Mouse (Mus musculus) MEL (cell line): ENCODE measurements around the gene Twnk. TPM values are rescaled to one million over a fixed set of nuclear protein-coding genes. Genes with fewer than 3 reads are reported as not detected.

ENCODE experiments used
- DNase-seq: peaks from one replicate; pipeline ENCODE4 v3.0.0; 2011; ENCODE audit warnings: low read depth, low spot score
- H3K27ac ChIP-seq: 2 replicates; pipeline ENCODE4 v1.5.1; 2012; ENCODE audit warnings: low read depth, mild to moderate bottlenecking, control low read depth, low read length, moderate library complexity; ENCODE audit not compliant: control insufficient read depth
- H3K27me3 ChIP-seq, 2 experiments: fragments of 150-350 bp in 1 of 2; sonication (generic) in 1 of 2; 2 replicates each; pipeline ENCODE4 v1.6.1; 2012; ENCODE audit warnings: low read length in 2 of 2, mild to moderate bottlenecking in 2 of 2, improper control_type of control experiment in 1 of 2, moderate library complexity in 1 of 2; ENCODE audit not compliant: insufficient read depth in 2 of 2, control insufficient read depth in 1 of 2
- H3K36me3 ChIP-seq, 2 experiments: 2 replicates each; pipeline ENCODE4 v1.6.1; 2012 to 2014; ENCODE audit warnings: low read length in 2 of 2, improper control_type of control experiment in 1 of 2, inconsistent platforms in 1 of 2, mild to moderate bottlenecking in 1 of 2; ENCODE audit not compliant: insufficient read depth in 2 of 2, control insufficient read depth in 1 of 2
- H3K4me1 ChIP-seq, 2 experiments: fragments of 150-350 bp in 1 of 2; sonication (generic) in 1 of 2; 2 replicates each; pipeline ENCODE4 v1.6.1; 2012; ENCODE audit warnings: low read length in 2 of 2, improper control_type of control experiment in 1 of 2, mild to moderate bottlenecking in 1 of 2; ENCODE audit not compliant: insufficient read depth in 2 of 2, control insufficient read depth in 1 of 2
- H3K4me3 ChIP-seq, 2 experiments: fragments of 150-350 bp in 1 of 2; sonication (generic) in 1 of 2; 2 replicates each; pipeline ENCODE4 v1.5.1; 2012; ENCODE audit warnings: low read depth in 2 of 2, low read length in 2 of 2, mild to moderate bottlenecking in 2 of 2, moderate library complexity in 2 of 2, control low read depth in 1 of 2, improper control_type of control experiment in 1 of 2; ENCODE audit not compliant: control insufficient read depth in 1 of 2, insufficient read depth in 1 of 2
- H3K79me2 ChIP-seq: 2 replicates; pipeline ENCODE4 v1.6.1; 2012; ENCODE audit warnings: mild to moderate bottlenecking, low read length, moderate library complexity; ENCODE audit not compliant: control insufficient read depth, poor library complexity, insufficient read depth
- H3K9ac ChIP-seq: 2 replicates; pipeline ENCODE4 v1.6.1; 2012; ENCODE audit warnings: low read depth, mild to moderate bottlenecking, control low read depth, low read length, moderate library complexity; ENCODE audit not compliant: control insufficient read depth, poor library complexity, severe bottlenecking
- H3K9me3 ChIP-seq: fragments of 150-350 bp; sonication (generic); replicated peaks from 2 replicates; pipeline ENCODE4 v1.6.1; 2012; ENCODE audit warnings: mild to moderate bottlenecking, low read length, improper control_type of control experiment, moderate library complexity; ENCODE audit not compliant: insufficient read depth
- BHLHE40 ChIP-seq: IDR thresholded peaks from 2 replicates; pipeline ENCODE4 v1.6.1; 2012; ENCODE audit warnings: low read depth, mild to moderate bottlenecking, inconsistent platforms, low read length, improper control_type of control experiment, borderline replicate concordance
- CHD1 ChIP-seq: IDR thresholded peaks from 2 replicates; pipeline ENCODE4 v1.6.1; 2012; ENCODE audit warnings: low read depth, mild to moderate bottlenecking, inconsistent platforms, low read length, improper control_type of control experiment
- ELF1 ChIP-seq: IDR thresholded peaks from 2 replicates; pipeline ENCODE4 v1.6.1; 2014; ENCODE audit warnings: low read depth, mild to moderate bottlenecking, inconsistent platforms, low read length, improper control_type of control experiment, moderate library complexity
- GABPA ChIP-seq: IDR thresholded peaks from 2 replicates; pipeline ENCODE4 v1.6.1; 2012; ENCODE audit warnings: low read depth, mild to moderate bottlenecking, inconsistent platforms, low read length, improper control_type of control experiment, moderate library complexity
- MAX ChIP-seq: IDR thresholded peaks from 2 replicates; pipeline ENCODE4 v1.6.1; 2011; ENCODE audit warnings: low read length, improper control_type of control experiment
- MAZ ChIP-seq: IDR thresholded peaks from 2 replicates; pipeline ENCODE4 v1.6.1; 2012; ENCODE audit warnings: low read depth, mild to moderate bottlenecking, inconsistent platforms, low read length, improper control_type of control experiment
- MXI1 ChIP-seq: IDR thresholded peaks from 2 replicates; pipeline ENCODE4 v1.6.1; 2011; ENCODE audit warnings: mild to moderate bottlenecking, low read depth, low read length, improper control_type of control experiment
- SIN3A ChIP-seq: IDR thresholded peaks from 2 replicates; pipeline ENCODE4 v1.6.1; 2012; ENCODE audit warnings: low read length, improper control_type of control experiment, inconsistent platforms
- TCF12 ChIP-seq: IDR thresholded peaks from 2 replicates; pipeline ENCODE4 v1.6.1; 2014; ENCODE audit warnings: low read depth, mild to moderate bottlenecking, inconsistent platforms, low read length, improper control_type of control experiment, moderate library complexity
- UBTF ChIP-seq: IDR thresholded peaks from 2 replicates; pipeline ENCODE4 v1.6.1; 2012; ENCODE audit warnings: low read depth, mild to moderate bottlenecking, inconsistent platforms, low read length, improper control_type of control experiment, moderate library complexity, borderline replicate concordance; ENCODE audit not compliant: insufficient read depth
- ZMIZ1 ChIP-seq: IDR thresholded peaks from 2 replicates; pipeline ENCODE4 v1.6.1; 2012; ENCODE audit warnings: low read depth, mild to moderate bottlenecking, inconsistent platforms, low read length, improper control_type of control experiment, moderate library complexity
- polyA plus RNA-seq, 2 experiments: library from polyadenylated mRNA; stranded (reverse) in 1 of 2; unstranded in 1 of 2; fragments of >175 nt in 1 of 2; fragments of >200 nt in 1 of 2; gene quantifications; 2 replicates each; pipeline versions ENCODE4 v1.2.1 to v1.2.4; 2012; ENCODE audit warnings: low replicate concordance in 2 of 2, low read depth in 1 of 2; ENCODE audit not compliant: insufficient read length in 2 of 2, insufficient read depth in 1 of 2, missing spikeins in 1 of 2
- total RNA-seq: library from RNA; depleted of rRNA; stranded (reverse); fragments of 300-350 nt; gene quantifications from 2 replicates; pipeline ENCODE4 v1.2.3, GENCODE M21; 2012

Twnk gene
- total and polyA plus RNA-seq, 3 experiments: 37.5 to 55.6 TPM; not detected in 1

DNA sequence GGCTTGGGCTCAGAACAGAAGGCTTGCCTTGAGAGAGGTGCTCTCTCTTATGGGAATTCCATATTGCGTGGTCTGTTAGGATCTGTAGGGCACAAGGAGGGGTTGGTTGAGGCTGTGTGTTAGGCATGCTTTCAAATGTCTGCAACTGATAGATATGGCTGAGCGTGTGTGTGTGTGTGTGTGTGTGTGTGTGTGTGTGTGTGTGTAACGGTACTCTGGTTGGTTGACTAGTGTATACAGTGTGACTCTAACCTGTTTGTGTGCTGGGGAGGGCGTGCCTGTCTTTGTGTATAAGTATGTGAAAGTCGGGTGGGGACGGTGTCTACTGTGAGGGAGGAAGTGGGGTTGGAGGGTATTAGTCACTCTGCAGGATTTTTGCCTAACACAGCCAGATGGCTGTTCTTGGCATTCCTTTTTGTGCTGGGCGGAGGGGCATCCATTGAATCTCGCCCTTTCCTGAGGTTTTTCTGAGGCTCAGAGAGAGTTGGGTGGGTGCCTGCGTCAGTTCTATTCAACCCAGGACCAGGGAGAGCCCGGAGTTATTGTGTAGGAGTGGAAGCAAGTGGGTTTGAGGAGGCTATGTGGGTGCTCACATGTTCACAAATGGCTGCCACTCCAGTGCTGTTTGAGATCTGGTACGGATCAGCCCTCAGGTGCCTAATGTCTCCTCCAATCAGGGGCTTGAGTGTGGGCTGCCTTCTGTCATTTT lies 42.6 kb downstream of the Twnk start (continued):
- TF ChIP-seq CHD1 (no peak), SIN3A (peak; percentile 75), ELF1 (no peak; the same call in 1 of the 2 replicates), MXI1 (peak; percentile 93)

GRCm38 (mm10) chr19:45048644-45049365 lies 43.3 kb downstream of the Twnk start:
- Histone ChIP-seq H3K36me3 (peaks cover 0 to 5% of the 10 kb centered on the region in 2 experiments; a peak in 1 of 4 replicates), H3K27ac (peak overlapping the region; percentile 94), H3K79me2 (no peaks in the 10 kb centered on the region), H3K9ac (peak overlapping the region; percentile 71), H3K4me1 (peaks cover 5 to 13% of the 10 kb centered on the region in 2 experiments; a peak in 3 of 4 replicates), H3K4me3 (peak overlapping the region; percentile 63 to 69), H3K9me3 (no peaks in the 10 kb centered on the region), H3K27me3 (peaks cover 0 to under 1% of the 10 kb centered on the region in 2 experiments; a peak in 1 of 4 replicates)
- DNase-seq: no peak
- TF ChIP-seq TCF12: 0 out of 2 replicates have a peak, but pooled peaks have one; percentile 20
- TF ChIP-seq BHLHE40: no peak
- no peak for TF ChIP-seq MAZ

GRCm38 (mm10) chr19:45049523-45049922 lies 44.1 kb downstream of the Twnk start:
- H3K36me3 ChIP-seq: peaks cover 0 to 7% of the 10 kb centered on the region in 2 experiments; a peak in 1 of 4 replicates
- H3K9ac ChIP-seq: no peak overlapping the region
- peaks cover 6 to 15% of the 10 kb centered on the region in 2 experiments for H3K4me1 ChIP-seq
- no peak for DNase-seq
- no peak overlapping the region for H3K4me3 ChIP-seq
- no peaks in the 10 kb centered on the region for H3K79me2 ChIP-seq
- TF ChIP-seq GABPA (no peak), ELF1 (no peak), UBTF (no peak), MAX (no peak), ZMIZ1 (no peak)
- TF ChIP-seq, all 39 proteins: peak for 0
- H3K27me3 ChIP-seq: no peaks in the 10 kb centered on the region
- no peak overlapping the region for H3K27ac ChIP-seq
- no peaks in the 10 kb centered on the region for H3K9me3 ChIP-seq
